Mouse (Mus musculus) lung, adult 18-20 months (tissue): Measurements from ENCODE around the gene Irak4.

Experiments
- DNase-seq, 2 experiments: peaks; one replicate each; pipeline ENCODE4 v3.0.0; 2022; ENCODE audit warnings: mixed read lengths in 2 of 2

Irak4 gene

GRCm38 (mm10) chr15:94543409-94544051 lies at the start of gene Irak4, which contains the start of gene Pus7l:
Gene Irak4, plus strand, starts transcription at chr15:94543643.
Gene Pus7l, minus strand, starts transcription at chr15:94543547.
- DNase-seq = peak; percentile 95 to 96

- DNase-seq = no peak
Measured at GRCm38 (mm10) chr15:94494445-94494844, 49.0 kb upstream of the Irak4 start.

GRCm38 (mm10) chr15:94495936-94496335 lies 47.5 kb upstream of the Irak4 start:
- no peak for DNase-seq

- DNase-seq = no peak
Measured at GRCm38 (mm10) chr15:94499260-94499659, 44.2 kb upstream of the Irak4 start.

GRCm38 (mm10) chr15:94503451-94504215 lies 39.8 kb upstream of the Irak4 start:
- no peak for DNase-seq

- DNase-seq = no peak
Measured at GRCm38 (mm10) chr15:94517913-94518491, 25.4 kb upstream of the Irak4 start.

GRCm38 (mm10) chr15:94520205-94520900 lies 23.1 kb upstream of the Irak4 start:
- peak in 1 of 2 experiments; percentile 19 for DNase-seq

GRCm38 (mm10) chr15:94520959-94521358 lies 22.5 kb upstream of the Irak4 start:
- no peak for DNase-seq

- DNase-seq = no peak
Measured at GRCm38 (mm10) chr15:94523251-94523650, 20.2 kb upstream of the Irak4 start.

GRCm38 (mm10) chr15:94524956-94525355 lies 18.5 kb upstream of the Irak4 start:
- no peak for DNase-seq

- peak in 1 of 2 experiments; percentile 16 for DNase-seq
Measured at GRCm38 (mm10) chr15:94530519-94530918, 12.9 kb upstream of the Irak4 start.

GRCm38 (mm10) chr15:94532306-94532705 lies 11.1 kb upstream of the Irak4 start:
- DNase-seq = no peak

GRCm38 (mm10) chr15:94532956-94533355 lies 10.5 kb upstream of the Irak4 start:
- DNase-seq = no peak

- DNase-seq = no peak
Measured at GRCm38 (mm10) chr15:94535521-94535920, 7.9 kb upstream of the Irak4 start.

GRCm38 (mm10) chr15:94539296-94539695 lies 4.1 kb upstream of the Irak4 start:
- DNase-seq = no peak

- DNase-seq = no peak
Measured at GRCm38 (mm10) chr15:94542567-94543408, 655 bp upstream of the Irak4 start.

GRCm38 (mm10) chr15:94544052-94544636 lies 701 bp downstream of the Irak4 start:
- DNase-seq = no peak

GRCm38 (mm10) chr15:94544844-94545243 lies 1.4 kb downstream of the Irak4 start:
- DNase-seq = no peak

GRCm38 (mm10) chr15:94553536-94553935 lies 10.1 kb downstream of the Irak4 start:
- no peak for DNase-seq

GRCm38 (mm10) chr15:94557442-94557841 lies 14.0 kb downstream of the Irak4 start:
- peak; percentile 75 to 80 for DNase-seq

- DNase-seq = no peak
Measured at GRCm38 (mm10) chr15:94558895-94559656, 15.6 kb downstream of the Irak4 start.
